Comparison of ENCODE assay signal across 12 mouse cellular contexts in genomic region chr1:165105270-165106010, GRCm38 (mm10). TPM values are rescaled to one million over a fixed set of nuclear protein-coding genes. Genes with fewer than 3 reads are reported as not detected.
DNase-seq lines count a peak whose midpoint lies in the region; ATAC-seq lines count a peak whose summit lies in the region.
"Had no signal": no experiment of that assay in that cellular context is flagged by ENCODE, and none has a peak within 500 bp of the region (broad histone marks: within the 10 kb centered on the region; RNA-seq: fewer than 3 reads in every experiment).

No protein-coding gene starts in this region.

- intact Hi-C loops in heart, postnatal 10 days (cut with DNase I) = no loop called here

- no peaks in the 10 kb centered on the region for H3K9me3 ChIP-seq in heart, embryonic 11.5 days (replicated peaks; ENCODE audit: control insufficient read depth, low read length)

- no peak overlapping the region for H3K9ac ChIP-seq in heart, embryonic 11.5 days (ENCODE audit: low read depth, low read length)

- H3K27ac ChIP-seq in heart, embryonic 11.5 days (ENCODE audit: low read depth, low read length) = peak overlapping the region; percentile 82

- no peaks in the 10 kb centered on the region for H3K27me3 ChIP-seq in heart, embryonic 11.5 days (ENCODE audit: control insufficient read depth, insufficient read depth, low read length)

- no peak for DNase-seq in heart, postnatal 10 days
- DNase-seq in right cerebral cortex, adult 18-20 months = peak; percentile 59
- DNase-seq in right cerebral cortex, postnatal 10 days (ENCODE audit: low spot score in 2 of 2) = no peak
- peak; percentile 76 for DNase-seq in liver
- peak; percentile 25 to 45 for DNase-seq in spleen, postnatal 10 days (ENCODE audit: low spot score in 2 of 2)
- no peak for DNase-seq in cerebellum, adult 8-10 months
- DNase-seq in lung, postnatal 4 days = no peak
- DNase-seq: gastrocnemius, postnatal 25 days had no signal

- peak overlapping the region; percentile 17 for H3K4me2 ChIP-seq in heart, embryonic 11.5 days

- H3K4me3 ChIP-seq in heart, embryonic 11.5 days (ENCODE audit: low read depth, low read length) = no peak overlapping the region

- 54% methylated on average over 9 of the region's 9 CpGs for WGBS in heart, embryonic 11.5 days (ENCODE audit: insufficient replicate concordance)

- ATAC-seq in heart, embryonic 11.5 days (replicated peaks; ENCODE audit: insufficient number of reproducible peaks, low FRiP score, low TSS enrichment) = peak; percentile 76; the same call in 1 of the 2 replicates
- ATAC-seq: CD4-positive, CD25-positive, alpha-beta regulatory T cell, adult 4 months had no signal

- H3K36me3 ChIP-seq in heart, embryonic 11.5 days (ENCODE audit: control insufficient read depth, insufficient read depth, low read length) = no peaks in the 10 kb centered on the region

- H3K4me1 ChIP-seq in heart, embryonic 11.5 days (ENCODE audit: control insufficient read depth, insufficient read depth, low read length) = peaks cover 36% of the 10 kb centered on the region

RNA-seq across cellular contexts. Expression of gene Tbx19, which starts 55.1 kb away (rescaled TPM):
- not detected in 2 replicates for polyA plus RNA-seq in heart, embryonic 11.5 days (2014; fragmentation: Nextera tagmentation; extraction: Ambion mirVana)
- not detected for total RNA-seq in heart, postnatal 10 days (2021)
- total RNA-seq: adrenal gland, adult 18-20 months; gastrocnemius, postnatal 25 days; layer of hippocampus, postnatal 10 days had no signal
- polyA plus RNA-seq: CD4-positive, CD25-positive, alpha-beta regulatory T cell, adult 4 months had no signal

Comparison
In these comparisons a context has a peak if more than half of its experiments do, and no peak if none do; other contexts are left out.
1. DNase-seq: peak in right cerebral cortex, adult 18-20 months (single experiment), liver (single experiment) and spleen, postnatal 10 days (2 of 2); none in heart, postnatal 10 days (0 of 2), right cerebral cortex, postnatal 10 days (0 of 2), cerebellum, adult 8-10 months (single experiment) and lung, postnatal 4 days (0 of 2).